Mouse (Mus musculus) cerebellum, adult 11 months (tissue): ENCODE measurements around the gene Alox12.

Experiments
- DNase-seq: peaks from one replicate; pipeline ENCODE4 v3.0.0; 2022

The Alox12 gene

DNA sequence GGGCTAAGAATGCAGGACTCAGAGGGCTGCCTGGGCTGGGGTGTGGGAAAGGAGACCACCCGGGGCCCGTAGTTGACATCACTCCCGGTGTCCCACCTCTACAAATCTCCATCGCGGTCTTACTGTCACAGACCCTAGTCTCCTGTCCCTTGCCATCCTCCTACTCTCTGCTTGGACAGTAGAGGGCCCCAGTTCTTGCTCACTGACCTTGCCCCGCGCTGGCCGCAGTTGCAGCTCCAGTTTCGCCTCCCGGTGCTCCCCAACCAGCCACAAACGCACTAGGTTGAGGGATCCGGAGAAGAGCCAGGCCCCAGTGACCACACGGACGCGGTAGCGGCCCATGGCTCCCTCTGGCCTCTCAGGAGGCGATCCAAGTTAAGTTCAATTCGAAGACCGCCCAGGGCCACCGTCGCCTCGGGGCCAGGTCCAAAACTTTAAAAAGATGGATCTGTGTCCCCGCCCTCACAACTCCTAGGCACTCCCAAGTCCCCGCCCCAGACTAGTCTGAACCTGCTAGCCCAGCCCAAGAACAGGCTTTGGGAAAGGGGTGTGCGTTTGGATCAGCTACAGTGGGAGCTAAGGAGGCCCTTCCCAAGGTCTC, at the start of gene Alox12:
Gene Alox12, minus strand, starts transcription at position 423 of the 601 bp plus-strand sequence.
- no peak for DNase-seq

DNA sequence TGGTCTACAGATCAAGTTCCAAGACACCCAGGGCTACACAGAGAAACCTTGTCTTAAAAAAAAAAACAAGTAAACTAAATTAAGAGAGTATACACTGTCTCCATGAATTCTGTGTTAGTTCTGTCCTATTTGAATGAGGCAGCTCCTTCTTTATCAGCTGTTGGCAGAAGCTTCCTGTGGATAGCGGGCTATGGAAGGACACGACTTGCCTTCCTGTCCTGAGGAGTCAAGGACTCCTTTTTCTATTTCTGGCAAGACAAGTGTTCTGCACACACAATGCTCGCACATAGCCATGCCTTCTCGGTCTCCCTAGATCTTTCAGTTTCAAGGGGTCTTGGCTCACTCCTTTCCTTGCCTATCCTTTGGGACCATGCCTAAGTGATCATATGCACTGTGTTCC, 47.1 kb upstream of the Alox12 start:
- no peak for DNase-seq

DNA sequence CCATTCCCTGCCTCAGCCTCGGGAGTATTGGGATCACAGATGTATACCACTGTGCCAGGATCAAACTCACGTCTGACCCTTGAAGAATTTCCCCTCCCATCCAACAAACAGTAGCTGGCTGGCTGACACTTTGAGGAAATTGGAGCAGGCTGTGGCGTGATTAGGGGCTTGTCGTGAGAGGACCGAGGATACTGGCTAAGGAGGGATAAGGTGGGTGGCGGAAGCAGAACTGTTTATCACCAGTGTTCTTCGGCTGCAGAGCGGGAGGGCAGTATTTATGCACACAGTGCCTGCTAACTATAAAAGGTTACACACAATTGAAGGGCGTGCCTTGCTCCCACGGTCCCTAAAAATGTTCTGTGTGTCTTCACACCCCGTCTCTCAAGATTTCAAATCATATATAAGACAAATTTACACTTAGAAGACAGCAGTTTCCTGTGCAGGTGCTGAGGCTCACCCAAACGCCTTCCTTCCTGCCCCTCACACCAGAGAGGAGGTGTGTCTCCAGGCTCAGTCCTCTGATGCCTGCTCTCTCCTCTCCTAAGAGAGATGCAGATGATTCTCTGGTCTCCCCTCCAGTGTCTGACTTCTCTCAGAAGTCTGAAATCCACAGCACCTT, 42.8 kb upstream of the Alox12 start:
- DNase-seq: no peak

DNA sequence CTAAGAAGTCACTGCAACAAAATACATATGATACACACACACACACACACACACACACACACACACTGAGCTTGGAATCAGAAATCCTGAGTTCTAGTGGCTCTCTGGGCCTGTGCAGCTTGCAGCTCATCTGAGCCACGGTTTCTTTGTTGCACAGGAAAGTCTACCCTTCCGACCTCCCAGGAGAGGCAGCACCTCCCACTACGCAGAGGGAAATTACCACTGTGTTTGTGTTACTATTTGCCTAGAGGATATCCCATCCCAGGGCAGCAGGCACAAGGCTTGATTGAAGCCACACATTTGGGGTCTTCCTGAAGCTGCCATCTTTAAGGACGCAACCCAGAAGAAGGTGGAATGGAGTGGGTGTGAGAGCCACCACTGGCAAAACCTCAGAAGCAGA, 42.3 kb upstream of the Alox12 start:
- no peak for DNase-seq

DNA sequence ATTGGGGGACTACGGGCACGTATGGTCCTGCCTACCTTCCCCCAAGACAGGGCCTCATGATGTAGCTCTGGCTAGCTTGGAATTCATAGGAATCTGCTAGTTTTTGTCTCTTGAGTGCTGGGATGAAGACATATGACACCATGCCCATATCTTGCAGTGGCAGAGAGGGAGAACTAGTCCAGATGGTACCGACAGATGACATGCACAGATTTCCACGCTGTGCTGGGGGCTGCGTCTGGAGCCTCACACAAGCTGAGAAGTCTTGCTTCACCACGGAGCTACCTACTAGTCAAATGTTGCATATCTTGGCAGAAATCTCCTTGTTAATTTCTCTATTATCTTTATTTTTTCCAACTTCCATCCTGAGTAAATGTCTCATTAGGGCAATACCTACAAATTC, 38.7 kb upstream of the Alox12 start:
- DNase-seq: no peak

DNA sequence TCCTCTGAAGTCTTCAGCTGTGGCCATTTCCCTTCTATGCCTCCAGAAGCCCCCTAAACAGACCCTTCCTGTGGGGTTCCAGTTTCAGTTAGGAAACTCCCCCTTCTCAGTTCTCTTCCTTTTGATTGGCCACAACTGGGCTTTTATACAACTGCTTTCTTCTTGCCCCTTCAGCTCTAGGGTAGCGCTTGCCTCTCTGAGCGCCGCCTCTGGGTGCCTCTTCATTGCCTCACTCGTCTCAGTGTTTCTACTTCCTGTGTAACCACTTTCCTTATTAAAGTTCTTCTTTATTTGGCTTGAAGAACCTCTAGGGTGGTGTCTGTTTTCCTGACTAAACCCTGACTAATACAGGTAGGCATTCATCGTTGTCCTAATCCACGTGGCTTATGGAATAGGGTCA, 36.1 kb upstream of the Alox12 start:
- no peak for DNase-seq

DNA sequence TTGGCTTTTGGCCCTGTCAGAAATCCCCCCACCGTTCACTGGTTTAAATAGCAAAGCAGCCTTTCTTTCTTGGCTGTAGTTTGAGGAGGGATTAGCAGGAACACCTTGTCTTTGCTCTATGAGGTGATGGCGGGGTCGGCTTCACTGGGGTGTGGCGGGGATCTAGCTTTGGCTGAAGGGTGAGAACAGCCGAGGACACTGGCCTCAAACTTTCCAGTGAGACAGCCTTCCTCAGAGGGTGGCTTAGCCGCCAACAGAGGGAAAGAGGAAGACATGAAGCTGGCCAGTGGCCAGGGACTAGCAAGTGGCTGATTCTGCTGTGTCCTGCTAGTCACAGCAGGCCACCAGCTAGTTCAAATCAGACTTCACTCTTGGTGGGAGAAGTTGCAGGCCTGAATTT, 34.1 kb upstream of the Alox12 start:
- no peak for DNase-seq

DNA sequence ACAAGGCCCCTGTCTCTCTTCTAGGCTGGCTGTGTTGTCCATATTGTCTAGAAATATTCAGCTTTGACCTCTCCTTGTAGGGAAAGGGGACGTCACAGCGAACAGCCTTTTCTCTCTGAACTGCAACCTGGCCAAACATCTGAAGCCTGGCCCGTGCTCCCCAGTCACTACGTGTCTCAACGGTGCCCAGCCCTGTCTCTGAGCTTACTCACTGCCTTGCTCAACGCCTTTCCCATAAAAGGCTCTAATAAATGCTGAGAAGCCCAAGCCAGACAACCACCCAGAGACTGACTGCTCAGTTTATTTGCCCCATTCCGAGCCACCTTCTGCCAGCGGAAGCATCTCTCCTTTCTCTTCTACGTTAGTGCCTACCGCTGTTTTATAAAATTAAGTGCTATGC, 32.9 kb upstream of the Alox12 start:
- DNase-seq: no peak

DNA sequence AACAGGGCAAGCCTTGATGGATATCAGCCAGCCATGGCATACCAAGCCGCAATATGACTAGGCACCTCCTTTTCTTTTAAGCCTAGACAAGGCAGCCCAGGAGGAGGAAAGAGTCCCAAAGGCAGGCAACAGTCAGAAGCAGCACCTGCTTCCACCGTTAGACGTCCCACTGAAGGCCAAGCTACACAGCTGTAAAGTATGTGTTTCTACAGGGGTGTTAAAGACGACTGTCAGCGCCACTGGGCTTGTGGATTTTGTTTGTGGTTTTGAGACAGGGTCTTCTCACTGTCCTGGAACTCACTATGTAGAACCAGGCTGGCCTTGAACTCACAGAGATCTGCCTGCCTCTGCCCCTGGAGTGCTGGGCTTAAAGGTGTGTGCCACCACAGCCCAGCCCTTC, 30.5 kb upstream of the Alox12 start:
- no peak for DNase-seq

DNA sequence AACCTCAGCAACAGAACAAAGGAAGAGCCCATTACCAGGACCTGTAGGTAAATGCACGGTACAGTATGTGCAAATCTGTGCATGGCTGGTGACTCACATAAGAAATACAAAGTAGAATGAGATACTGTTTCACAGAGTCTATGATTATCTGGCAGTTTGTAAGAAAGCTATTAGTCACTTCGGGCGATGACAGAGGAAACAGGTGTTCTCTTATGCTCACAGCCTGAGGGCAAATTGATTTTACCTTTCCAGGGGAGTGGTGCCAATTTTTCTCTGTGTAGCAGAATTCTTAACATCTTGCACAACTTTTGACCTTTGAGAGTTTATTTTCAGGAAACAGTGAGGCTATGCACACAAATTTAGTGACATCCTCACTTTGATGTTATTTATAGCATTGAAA, 29.6 kb upstream of the Alox12 start:
- DNase-seq: no peak

DNA sequence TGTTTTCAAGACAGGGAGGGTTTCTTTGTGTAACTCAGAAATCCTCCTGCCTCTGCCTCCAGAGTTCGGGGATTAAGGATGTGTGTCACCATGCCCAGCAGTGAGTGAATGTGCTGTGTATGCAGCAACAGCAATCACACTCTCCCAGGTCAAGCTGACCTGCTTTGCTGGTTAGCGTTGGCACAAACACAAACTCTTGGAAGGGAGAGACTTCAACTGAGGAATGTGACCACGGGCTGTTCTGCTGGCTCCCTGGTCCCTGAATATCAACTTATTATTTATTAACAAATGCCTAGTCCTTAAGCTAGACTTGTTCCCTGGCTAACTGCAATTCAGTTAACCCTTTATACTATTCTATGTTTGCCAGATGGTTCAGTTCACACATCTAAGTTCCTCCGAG, 28.5 kb upstream of the Alox12 start:
- no peak for DNase-seq

DNA sequence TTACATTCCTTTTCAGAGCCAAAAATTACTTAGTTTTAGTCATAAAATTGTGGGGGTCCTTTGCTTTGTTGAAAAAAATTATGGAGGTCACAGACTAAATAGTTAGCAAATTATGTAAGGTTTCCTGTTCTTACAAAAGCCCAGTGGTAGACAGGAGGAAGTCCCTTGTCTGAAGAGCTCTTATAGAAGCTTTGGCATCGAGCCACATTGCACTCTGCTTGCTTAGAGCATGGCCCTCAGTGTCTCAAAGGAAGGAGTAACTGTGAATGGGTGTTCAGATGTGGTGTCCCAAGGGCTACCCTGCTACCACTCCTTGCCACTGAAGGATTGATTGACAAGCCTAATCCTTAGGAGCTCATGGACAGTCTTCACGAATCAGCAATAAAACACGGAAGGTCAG, 25.3 kb upstream of the Alox12 start:
- DNase-seq: no peak

DNA sequence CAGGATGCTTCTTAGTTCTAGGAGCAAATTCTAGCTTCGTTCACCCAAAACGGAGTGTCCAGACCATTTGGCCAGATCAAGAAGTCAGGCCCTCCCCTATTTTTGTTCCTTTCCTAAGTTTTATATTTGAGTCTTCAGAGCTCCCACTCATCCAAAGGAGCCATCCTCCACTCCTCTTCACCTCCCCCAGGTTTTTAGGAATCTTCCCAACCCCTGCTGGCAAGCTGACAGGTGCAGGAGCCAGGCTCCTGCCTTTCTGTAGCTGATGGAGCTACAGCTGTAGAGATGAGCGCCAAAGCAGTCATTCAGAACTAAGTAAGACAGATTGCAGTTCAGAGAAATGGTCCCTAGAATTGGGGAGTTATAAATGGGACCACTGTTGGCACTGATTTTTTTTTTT, 23.8 kb upstream of the Alox12 start:
- DNase-seq: no peak

DNA sequence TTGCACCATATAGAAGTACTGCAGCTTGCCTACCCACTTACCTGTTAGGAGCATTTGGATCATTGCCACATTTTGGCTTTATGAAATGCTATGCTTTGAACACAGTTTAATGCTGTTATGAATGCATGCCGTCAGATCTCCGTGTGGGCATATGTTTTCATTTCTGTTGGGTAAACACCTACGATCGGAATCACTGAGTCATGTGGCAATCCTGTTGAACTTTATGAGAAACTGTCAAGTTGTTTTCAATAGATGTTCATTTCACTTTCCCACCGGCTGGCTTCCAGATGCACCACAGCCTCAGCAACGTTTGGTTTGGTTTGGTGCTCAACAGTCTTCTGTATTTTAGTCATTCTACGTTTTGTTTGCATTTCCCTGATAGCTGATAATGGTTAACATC, 16.5 kb upstream of the Alox12 start:
- DNase-seq: no peak

DNA sequence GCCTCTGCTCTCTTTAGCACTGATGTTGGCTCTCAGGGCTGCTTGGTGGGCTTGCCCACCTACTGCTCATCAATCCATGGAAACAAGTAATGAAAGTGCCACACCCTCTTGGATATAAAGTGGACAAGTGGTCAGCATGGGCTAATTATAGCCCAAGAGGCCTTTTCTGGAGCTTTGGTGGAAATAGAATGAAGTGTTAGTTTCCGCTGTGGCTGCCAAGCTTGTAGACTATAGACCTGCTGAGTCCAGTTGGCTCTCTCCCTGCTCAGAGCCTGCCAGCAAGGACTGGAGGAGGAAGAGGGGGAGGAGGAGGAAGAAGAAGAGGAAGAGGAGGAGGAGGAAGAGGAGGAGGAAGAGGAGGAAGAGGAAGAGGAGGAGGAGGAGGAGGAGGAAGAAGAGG, 11.3 kb upstream of the Alox12 start:
- DNase-seq: no peak

DNA sequence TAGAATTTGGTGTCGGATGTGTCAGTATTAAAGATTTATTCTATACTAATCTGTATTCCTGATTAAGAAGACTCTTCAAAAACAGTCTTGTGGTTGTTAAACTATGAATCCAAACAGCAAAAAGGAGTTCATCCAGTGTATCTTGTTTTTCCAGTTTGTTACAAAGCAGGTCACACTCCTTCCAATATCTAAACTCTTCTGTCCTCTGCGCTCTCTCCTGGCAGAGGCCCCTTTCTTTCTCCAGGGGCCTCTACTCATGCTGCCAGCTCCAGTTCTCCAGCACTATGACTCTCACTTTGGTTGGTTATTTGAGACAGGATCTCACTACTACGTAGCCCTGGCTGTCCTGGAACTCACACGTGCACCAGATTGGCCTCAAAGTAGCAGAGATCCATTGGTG, 10.7 kb upstream of the Alox12 start:
- DNase-seq: no peak

DNA sequence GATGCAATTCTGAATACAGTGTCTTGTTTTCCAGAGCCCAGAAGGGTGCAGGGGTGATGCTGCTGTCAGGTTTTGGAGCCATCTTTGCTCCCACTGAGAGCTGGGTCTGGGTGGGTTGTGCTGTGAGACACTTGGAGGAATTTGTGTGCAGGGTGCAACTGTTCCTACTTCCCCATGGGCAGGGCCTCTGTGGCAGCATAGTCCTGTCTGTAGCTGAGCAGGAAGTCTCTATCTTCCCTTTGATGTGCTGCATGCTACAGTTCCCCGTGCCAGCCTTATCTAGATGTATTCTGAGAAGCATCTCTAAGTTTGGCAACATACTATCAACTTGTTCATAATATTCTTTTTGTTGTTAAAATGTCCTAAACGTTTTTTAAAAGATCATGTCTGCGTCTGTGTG, 10.1 kb upstream of the Alox12 start:
- DNase-seq: no peak

DNA sequence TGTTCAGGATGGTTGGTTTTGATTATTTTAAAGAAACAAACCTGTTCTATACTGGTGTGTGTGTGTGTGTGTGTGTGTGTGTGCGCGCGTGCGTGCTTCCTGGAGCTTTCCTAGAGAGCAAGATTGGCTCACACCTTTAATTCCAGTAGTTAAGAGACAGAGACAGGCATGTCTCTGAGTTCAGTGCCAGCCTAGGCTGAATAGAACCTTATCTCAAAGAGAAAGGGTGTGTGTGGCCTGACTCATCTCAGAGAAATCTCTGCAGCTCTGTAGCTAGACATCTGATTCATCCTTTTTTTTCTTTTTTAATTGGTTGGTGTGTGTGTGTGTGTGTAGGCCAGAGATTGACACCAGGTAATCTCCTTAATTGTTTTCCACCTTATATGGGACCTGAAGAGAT, 3.9 kb upstream of the Alox12 start:
- DNase-seq: no peak

DNA sequence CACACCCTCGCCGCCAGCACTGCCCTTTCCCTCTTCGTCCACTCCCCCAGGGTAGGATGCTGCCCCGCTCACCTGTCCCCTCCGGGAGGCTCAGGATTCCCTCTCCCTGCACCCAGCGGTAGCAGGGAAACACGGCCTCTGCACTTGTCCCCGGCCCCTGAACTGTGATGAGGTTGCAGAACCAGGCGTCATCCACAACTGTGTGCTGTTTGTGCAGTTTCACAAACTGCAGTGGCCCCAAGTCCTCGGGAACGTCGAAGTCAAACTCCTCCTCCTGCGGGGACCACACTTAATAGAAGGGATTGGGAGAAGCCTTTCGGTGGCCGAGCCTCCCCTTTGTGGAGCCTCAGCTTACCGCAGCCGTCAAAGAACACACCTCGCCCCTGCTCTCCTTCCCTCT, 816 bp downstream of the Alox12 start:
- no peak for DNase-seq

DNA sequence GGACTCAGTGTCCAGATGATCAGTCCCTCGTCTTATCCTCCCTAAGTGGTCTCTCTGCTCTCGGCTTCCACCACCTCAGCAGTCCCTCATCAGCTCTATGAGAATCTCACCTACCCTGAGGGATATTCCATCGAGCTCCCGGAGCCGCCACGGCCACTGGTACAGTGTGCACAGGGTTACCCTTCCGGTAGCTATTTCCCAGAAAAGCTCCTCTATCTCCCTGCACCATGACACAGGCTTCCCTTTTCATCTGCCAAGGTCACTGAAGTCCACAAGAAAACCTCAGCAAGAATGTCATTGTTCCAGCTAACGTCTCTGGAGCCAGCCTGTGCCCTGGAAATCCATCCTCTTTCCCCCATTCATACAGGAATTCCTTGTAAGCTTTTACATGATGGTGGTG, 3.3 kb downstream of the Alox12 start:
- DNase-seq: no peak

DNA sequence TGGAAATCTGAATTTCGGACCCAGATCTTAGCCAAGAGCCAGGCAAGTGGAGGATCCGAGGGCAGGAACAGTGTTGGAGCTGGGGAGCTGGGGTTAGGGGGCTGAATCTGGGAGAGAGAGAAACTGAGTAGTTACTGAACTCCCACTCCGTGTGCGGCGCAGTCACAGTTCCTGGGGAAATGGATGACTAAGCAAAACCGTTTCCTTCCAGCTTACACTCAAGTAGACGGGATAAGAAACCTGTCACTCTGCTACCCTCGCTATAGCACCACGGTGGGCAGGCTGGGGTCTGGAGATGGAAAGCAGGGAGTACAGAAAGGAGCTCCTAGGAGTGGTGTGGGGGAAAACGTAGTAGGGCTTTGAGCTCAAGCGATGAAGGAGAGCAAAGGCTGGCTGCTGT, 5.0 kb downstream of the Alox12 start:
- DNase-seq: no peak

DNA sequence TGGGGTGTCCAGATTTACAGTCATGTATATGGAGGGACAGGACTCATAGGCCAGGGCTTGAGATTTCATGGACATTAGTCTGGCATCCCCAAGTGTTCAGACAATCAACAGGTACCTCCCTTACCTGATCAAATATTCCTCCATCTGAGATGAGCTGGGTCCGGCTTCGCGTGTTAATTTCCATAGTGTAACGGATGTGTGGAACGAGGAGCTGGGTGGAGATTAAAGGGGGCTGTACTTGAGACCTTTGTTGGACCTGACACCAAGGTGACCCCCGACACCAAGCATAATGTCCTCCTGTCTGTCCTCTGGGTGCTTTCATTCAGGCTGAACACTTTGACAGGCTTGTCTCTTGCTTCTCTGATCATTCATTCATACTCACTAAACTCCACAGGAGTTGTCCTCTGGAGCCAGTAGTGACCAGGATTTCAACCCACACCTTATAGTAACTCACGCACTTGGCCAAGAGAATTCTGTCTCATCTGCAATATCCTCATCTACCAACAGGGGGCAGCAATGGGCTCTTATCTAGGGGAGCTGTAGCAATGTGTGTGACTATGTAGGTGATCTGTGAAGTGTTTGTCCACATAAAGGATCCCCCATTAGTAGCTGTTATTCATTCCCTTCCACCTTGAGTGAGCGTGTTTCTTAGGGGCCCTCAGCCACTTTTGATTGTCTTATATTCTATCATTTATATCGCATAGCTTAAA, 7.9 kb downstream of the Alox12 start:
- DNase-seq: peak; percentile 63

DNA sequence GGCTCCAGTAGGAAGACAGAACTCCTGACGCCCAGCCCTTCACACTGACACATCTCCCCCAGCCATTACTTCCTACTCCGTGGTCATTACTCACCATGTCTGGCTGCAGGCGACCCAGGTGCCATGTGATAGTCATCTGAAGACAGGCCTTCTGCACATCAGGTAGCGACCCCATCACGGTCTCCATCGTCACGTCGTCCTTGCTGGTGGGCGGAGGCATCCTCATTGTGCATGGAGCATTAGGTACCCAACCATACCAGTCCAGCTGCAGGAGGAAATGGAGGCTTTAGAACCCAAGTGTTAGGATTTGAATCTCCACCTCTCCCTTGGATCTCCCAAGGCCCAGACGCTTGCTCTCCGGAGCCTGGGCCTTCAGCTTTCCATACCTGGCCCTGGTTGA, 12.6 kb downstream of the Alox12 start:
- no peak for DNase-seq

DNA sequence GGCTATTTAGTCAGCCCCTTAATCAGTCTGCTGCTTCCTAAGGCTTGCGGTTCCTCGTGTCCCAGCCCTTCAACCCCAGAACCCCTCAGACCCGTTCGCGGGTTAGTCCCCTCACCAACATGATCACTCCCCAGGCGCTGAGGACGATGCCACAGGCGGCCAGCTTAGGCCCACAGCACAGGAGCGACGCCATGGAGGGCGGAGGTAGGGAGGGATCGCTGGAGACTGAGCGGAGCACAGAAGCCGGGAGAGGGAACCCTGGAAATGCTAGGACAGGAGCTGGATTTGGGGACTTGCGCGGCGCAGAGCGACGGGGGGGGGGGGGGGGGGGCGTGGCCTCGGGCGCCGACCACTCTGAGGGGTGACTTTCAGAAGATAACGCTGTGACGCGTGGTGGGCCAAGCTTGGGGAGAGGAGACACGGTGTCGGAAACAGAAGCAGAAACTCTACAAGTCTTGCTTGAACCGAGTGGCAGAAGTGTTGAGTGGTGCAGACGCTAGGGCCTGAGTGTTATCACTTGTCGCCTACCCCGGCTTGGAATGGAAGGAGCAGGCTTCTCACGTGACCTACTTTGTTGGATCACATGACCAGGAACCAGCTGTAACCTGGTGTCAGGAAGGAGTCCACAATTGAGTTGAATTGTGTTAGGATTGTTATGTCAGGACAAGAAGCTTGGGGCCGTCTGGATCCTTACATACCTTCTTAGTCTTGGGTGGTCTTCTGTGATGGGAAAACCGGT, 15.4 kb downstream of the Alox12 start, which contains the start of the genes Gm21988 and Rnasek:
Gene Gm21988, minus strand, starts transcription at position 290 of the 739 bp plus-strand sequence.
Gene Rnasek, minus strand, starts transcription at position 302 of the 739 bp plus-strand sequence.
- DNase-seq: peak; percentile 79
